In genomic region chr6:28826689-28827389, GRCm38 (mm10) we compare ENCODE assay signal across 16 mouse cellular contexts. TPM values are rescaled to one million over a fixed set of nuclear protein-coding genes. Genes with fewer than 3 reads are reported as not detected.
A peak's percentile ranks its signal among the peaks of the same experiment; 100 is the strongest.
DNase-seq lines count a peak whose midpoint lies in the region; ATAC-seq lines count a peak whose summit lies in the region.
"Had no signal": no experiment of that assay in that cellular context is flagged by ENCODE, and none has a peak within 500 bp of the region (broad histone marks: within the 10 kb centered on the region; RNA-seq: fewer than 3 reads in every experiment).

No protein-coding gene starts in this region.

- 52% methylated on average over 9 of the region's 9 CpGs for WGBS in lung, embryonic 15.5 days
- WGBS in forebrain, embryonic 12.5 days: 64% methylated on average over 9 of the region's 9 CpGs
- 45% methylated on average over 9 of the region's 9 CpGs for WGBS in hindbrain, embryonic 13.5 days
- WGBS in neural tube, embryonic 12.5 days: 60% methylated on average over 9 of the region's 9 CpGs

- no peak overlapping the region for H3K4me2 ChIP-seq in lung, embryonic 15.5 days
- peak overlapping the region; percentile 52 for H3K4me2 ChIP-seq in forebrain, embryonic 12.5 days
- peak overlapping the region; percentile 97 for H3K4me2 ChIP-seq in hindbrain, embryonic 13.5 days
- H3K4me2 ChIP-seq in neural tube, embryonic 12.5 days (replicated peaks): peak overlapping the region; percentile 97
- H3K4me2 ChIP-seq: limb, embryonic 12.5 days had no signal

- no peaks in the 10 kb centered on the region for H3K9me3 ChIP-seq in lung, embryonic 15.5 days
- no peaks in the 10 kb centered on the region for H3K9me3 ChIP-seq in forebrain, embryonic 12.5 days
- H3K9me3 ChIP-seq in hindbrain, embryonic 13.5 days: no peaks in the 10 kb centered on the region
- no peaks in the 10 kb centered on the region for H3K9me3 ChIP-seq in neural tube, embryonic 12.5 days
- H3K9me3 ChIP-seq: limb, embryonic 12.5 days had no signal

- H3K4me1 ChIP-seq in lung, embryonic 15.5 days: peaks cover 18% of the 10 kb centered on the region
- H3K4me1 ChIP-seq in forebrain, embryonic 12.5 days: peaks cover 61% of the 10 kb centered on the region
- H3K4me1 ChIP-seq in hindbrain, embryonic 13.5 days (replicated peaks): peaks cover 86% of the 10 kb centered on the region
- peaks cover 58% of the 10 kb centered on the region for H3K4me1 ChIP-seq in neural tube, embryonic 12.5 days

- H3K4me3 ChIP-seq in lung, embryonic 15.5 days: no peak overlapping the region
- peak overlapping the region; percentile 25; the same call in 1 of the 2 replicates for H3K4me3 ChIP-seq in forebrain, embryonic 12.5 days (replicated peaks)
- peak overlapping the region; percentile 87 for H3K4me3 ChIP-seq in hindbrain, embryonic 13.5 days
- H3K4me3 ChIP-seq in neural tube, embryonic 12.5 days: peak overlapping the region; percentile 36
- H3K4me3 ChIP-seq: limb, embryonic 12.5 days had no signal

- no peak overlapping the region for H3K9ac ChIP-seq in lung, embryonic 15.5 days
- H3K9ac ChIP-seq in forebrain, embryonic 12.5 days: peak overlapping the region; percentile 33; the same call in 1 of the 2 replicates
- peak overlapping the region; percentile 72 for H3K9ac ChIP-seq in hindbrain, embryonic 13.5 days
- H3K9ac ChIP-seq in neural tube, embryonic 12.5 days: peak overlapping the region; percentile 45
- H3K9ac ChIP-seq: limb, embryonic 12.5 days had no signal

- peaks cover 17% of the 10 kb centered on the region for H3K27me3 ChIP-seq in lung, embryonic 15.5 days
- H3K27me3 ChIP-seq in forebrain, embryonic 12.5 days: peaks cover 8% of the 10 kb centered on the region; the same call in 1 of the 2 replicates
- H3K27me3 ChIP-seq in hindbrain, embryonic 13.5 days: 0 out of 2 replicates have a peak, but pooled peaks cover 6% of the 10 kb centered on the region
- peaks cover 9% of the 10 kb centered on the region; the same call in 1 of the 2 replicates for H3K27me3 ChIP-seq in neural tube, embryonic 12.5 days (replicated peaks)

- no peaks in the 10 kb centered on the region for H3K36me3 ChIP-seq in lung, embryonic 15.5 days
- H3K36me3 ChIP-seq in forebrain, embryonic 12.5 days (replicated peaks): 0 out of 2 replicates have a peak, but pooled peaks cover 6% of the 10 kb centered on the region
- peaks cover 20% of the 10 kb centered on the region for H3K36me3 ChIP-seq in hindbrain, embryonic 13.5 days
- H3K36me3 ChIP-seq in neural tube, embryonic 12.5 days: peaks cover 5% of the 10 kb centered on the region; the same call in 1 of the 2 replicates

- DNase-seq in lung, postnatal 36 days: no peak
- DNase-seq in right cerebral cortex, postnatal 4 days: no peak
- DNase-seq in thymus, postnatal 4 days: no peak
- DNase-seq: adrenal gland, postnatal 25 days; heart, adult 11 months; heart, postnatal 4 days; thymus, postnatal 36 days had no signal

- peak; percentile 62 for ATAC-seq in lung, embryonic 15.5 days (ENCODE audit: borderline replicate concordance, extremely low read depth, low FRiP score, low TSS enrichment)
- no peak for ATAC-seq in forebrain, embryonic 12.5 days (ENCODE audit: low FRiP score)
- ATAC-seq in hindbrain, embryonic 13.5 days (ENCODE audit: low FRiP score): no peak
- ATAC-seq in neural tube, embryonic 12.5 days (ENCODE audit: low FRiP score, low read depth): no peak
- ATAC-seq in erythroblast, adult 5-6 weeks (replicated peaks; ENCODE audit: low FRiP score, poor library complexity, severe bottlenecking): no peak

- peak overlapping the region; percentile 33; the same call in 1 of the 2 replicates for H3K27ac ChIP-seq in lung, embryonic 15.5 days
- no peak overlapping the region for H3K27ac ChIP-seq in forebrain, embryonic 12.5 days
- peak overlapping the region; percentile 52; the same call in 1 of the 2 replicates for H3K27ac ChIP-seq in hindbrain, embryonic 13.5 days
- H3K27ac ChIP-seq in neural tube, embryonic 12.5 days: no peak overlapping the region
- H3K27ac ChIP-seq: kidney, postnatal 0 days; limb, embryonic 12.5 days; macrophage had no signal

RNA-seq across cellular contexts. Expression of gene Lrrc4, which starts 4.7 kb away (rescaled TPM):
- 0.34 and 0.44 TPM in 2 replicates for polyA plus RNA-seq in lung, embryonic 15.5 days (2015; fragmentation: Nextera tagmentation; extraction: Ambion mirVana)
- 3.0 and 3.1 TPM in 2 replicates for polyA plus RNA-seq in forebrain, embryonic 12.5 days (2016; fragmentation: Nextera tagmentation; extraction: Ambion mirVana)
- 5.6 and 6.4 TPM in 2 replicates for polyA plus RNA-seq in hindbrain, embryonic 13.5 days (2015; fragmentation: Nextera tagmentation; extraction: Ambion mirVana)
- 6.5 and 6.9 TPM in 2 replicates for polyA plus RNA-seq in neural tube, embryonic 12.5 days (2016; fragmentation: Nextera tagmentation; extraction: Ambion mirVana)
- total RNA-seq in erythroblast, adult 5-6 weeks (2015; ENCODE audit: low replicate concordance): not detected in 2 replicates
- not detected in 2 replicates for total RNA-seq in erythroblast, adult 5-6 weeks (2017; ENCODE audit: low replicate concordance)
- polyA plus RNA-seq: G1E had no signal

Comparison
In these comparisons a context has a peak if more than half of its experiments do, and no peak if none do; other contexts are left out.
1. H3K27ac ChIP-seq: peak in lung, embryonic 15.5 days (single experiment) and hindbrain, embryonic 13.5 days (single experiment); none in forebrain, embryonic 12.5 days (single experiment) and neural tube, embryonic 12.5 days (single experiment).